Mouse (Mus musculus) lung, embryonic 16.5 days (tissue): ENCODE measurements at regions not wholly inside any gene's neighbourhood (a gene's known extent, or its start where the extent isn't known, plus 50 kb on each side); places are given as distances from the start of the nearest gene placed in this dataset.
A peak's percentile ranks its signal among the peaks of the same experiment; 100 is the strongest.

Source experiments
- ATAC-seq: fragments of 200-750 bp; cut with Nextera tagmentation; 2 replicates; pipeline ENCODE4 v1.8.0; 2017; ENCODE audit warnings: low read depth, mild to moderate bottlenecking, moderate library complexity
- H3K27ac ChIP-seq: fragments of 300-500 bp; sonication (generic); 2 replicates; pipeline ENCODE4 v1.5.1; 2014; ENCODE audit warnings: mild to moderate bottlenecking, control low read depth, low read length
- H3K27me3 ChIP-seq: fragments of 300-500 bp; sonication (generic); 2 replicates; pipeline ENCODE4 v1.6.1; 2014; ENCODE audit warnings: low read depth, low read length, mixed read lengths; ENCODE audit not compliant: control insufficient read depth, insufficient read depth
- H3K36me3 ChIP-seq: fragments of 300-500 bp; sonication (generic); 2 replicates; pipeline ENCODE4 v1.6.1; 2014; ENCODE audit warnings: low read length; ENCODE audit not compliant: control insufficient read depth, insufficient read depth
- H3K4me1 ChIP-seq: fragments of 300-500 bp; sonication (generic); replicated peaks from 2 replicates; pipeline ENCODE4 v1.6.1; 2014; ENCODE audit warnings: low read length, mixed read lengths; ENCODE audit not compliant: control insufficient read depth, insufficient read depth
- H3K4me2 ChIP-seq: fragments of 300-500 bp; sonication (generic); 2 replicates; pipeline ENCODE4 v1.6.1; 2014; ENCODE audit warnings: low read depth, low read length, control low read depth
- H3K4me3 ChIP-seq: fragments of 300-500 bp; sonication (generic); 2 replicates; pipeline ENCODE4 v1.5.1; 2014; ENCODE audit warnings: mild to moderate bottlenecking, low read length, control low read depth
- H3K9ac ChIP-seq: fragments of 300-500 bp; sonication (generic); 2 replicates; pipeline ENCODE4 v1.6.1; 2014; ENCODE audit warnings: low read length, control low read depth
- H3K9me3 ChIP-seq: fragments of 300-500 bp; sonication (generic); 2 replicates; pipeline ENCODE4 v1.6.1; 2016; ENCODE audit warnings: low read length; ENCODE audit not compliant: control insufficient read depth
- WGBS: fragments of 180-500 bp; shearing (Covaris S2); extraction: QIAGEN DNeasy Blood & Tissue Kit; methylation state at CpG from one replicate; pipeline ENCODE4 v1.1.7; 2014; 5-methylcytosine and 5-hydroxymethylcytosine counted together

GRCm38 (mm10) chr13:28492015-28492414 is 234.7 kb downstream of the Gm11361 start:
- H3K27me3 ChIP-seq, result no peaks in the 10 kb centered on the region
- H3K4me1 ChIP-seq, result peaks cover 8% of the 10 kb centered on the region
- no peak overlapping the region for H3K9ac ChIP-seq
- H3K9me3 ChIP-seq, result no peaks in the 10 kb centered on the region
- no peaks in the 10 kb centered on the region for H3K36me3 ChIP-seq
- WGBS, result 73% methylated on average over 2 of the region's 2 CpGs
- H3K27ac ChIP-seq, result no peak overlapping the region
- H3K4me3 ChIP-seq, result no peak overlapping the region
- H3K4me2 ChIP-seq, result no peak overlapping the region
- ATAC-seq, result no peak

GRCm38 (mm10) chr13:28483727-28484126 is 226.4 kb downstream of the Gm11361 start:
- peak overlapping the region; percentile 7; the same call in 1 of the 2 replicates for H3K27ac ChIP-seq
- no peak overlapping the region for H3K4me3 ChIP-seq
- no peaks in the 10 kb centered on the region for H3K27me3 ChIP-seq
- H3K36me3 ChIP-seq, result no peaks in the 10 kb centered on the region
- 69% methylated on average over 3 of the region's 3 CpGs for WGBS
- no peak overlapping the region for H3K9ac ChIP-seq
- no peak for ATAC-seq
- 0 out of 2 replicates have a peak, but pooled peaks cover 4% of the 10 kb centered on the region for H3K4me1 ChIP-seq
- no peak overlapping the region for H3K4me2 ChIP-seq
- no peaks in the 10 kb centered on the region for H3K9me3 ChIP-seq

- no peak overlapping the region for H3K9ac ChIP-seq
- no peak overlapping the region for H3K27ac ChIP-seq
- WGBS, result 61% methylated on average over 7 of the region's 7 CpGs
- no peak overlapping the region for H3K4me2 ChIP-seq
- H3K4me1 ChIP-seq, result 0 out of 2 replicates have a peak, but pooled peaks cover 4% of the 10 kb centered on the region
- peak; percentile 76; the same call in 1 of the 2 replicates for ATAC-seq
- no peak overlapping the region for H3K4me3 ChIP-seq
- no peaks in the 10 kb centered on the region for H3K9me3 ChIP-seq
- H3K27me3 ChIP-seq, result no peaks in the 10 kb centered on the region
- no peaks in the 10 kb centered on the region for H3K36me3 ChIP-seq
Observed at GRCm38 (mm10) chr13:28481224-28481965, 224.1 kb downstream of the Gm11361 start.

- Histone ChIP-seq H3K27me3 (no peaks in the 10 kb centered on the region), H3K4me3 (no peak overlapping the region), H3K4me1 (no peaks in the 10 kb centered on the region), H3K27ac (no peak overlapping the region), H3K36me3 (no peaks in the 10 kb centered on the region), H3K4me2 (no peak overlapping the region), H3K9me3 (no peaks in the 10 kb centered on the region), H3K9ac (no peak overlapping the region)
- ATAC-seq, result no peak
- 77% methylated on average over 2 of the region's 2 CpGs for WGBS
Observed at GRCm38 (mm10) chr13:28466151-28466550, 208.8 kb downstream of the Gm11361 start.

GRCm38 (mm10) chr13:28465187-28465880 is 208.0 kb downstream of the Gm11361 start:
- H3K4me1 ChIP-seq, result no peaks in the 10 kb centered on the region
- H3K9me3 ChIP-seq, result no peaks in the 10 kb centered on the region
- H3K4me3 ChIP-seq, result no peak overlapping the region
- H3K4me2 ChIP-seq, result no peak overlapping the region
- H3K36me3 ChIP-seq, result no peaks in the 10 kb centered on the region
- H3K9ac ChIP-seq, result no peak overlapping the region
- no peak for ATAC-seq
- H3K27me3 ChIP-seq, result no peaks in the 10 kb centered on the region
- H3K27ac ChIP-seq, result no peak overlapping the region
- WGBS, result 50% methylated on average over 2 of the region's 2 CpGs

GRCm38 (mm10) chr13:28461281-28461680 is 204.0 kb downstream of the Gm11361 start:
- 82% methylated on average over 10 of the region's 10 CpGs for WGBS
- no peak overlapping the region for H3K4me3 ChIP-seq
- ATAC-seq, result no peak

GRCm38 (mm10) chr13:28457403-28457802 is 200.1 kb downstream of the Gm11361 start:
- Histone ChIP-seq H3K4me1 (no peaks in the 10 kb centered on the region), H3K9ac (no peak overlapping the region), H3K9me3 (no peaks in the 10 kb centered on the region), H3K27me3 (no peaks in the 10 kb centered on the region), H3K4me2 (no peak overlapping the region), H3K36me3 (no peaks in the 10 kb centered on the region), H3K4me3 (no peak overlapping the region), H3K27ac (no peak overlapping the region)
- 87% methylated on average over 3 of the region's 3 CpGs for WGBS
- ATAC-seq, result no peak

More at GRCm38 (mm10) chr13:28461281-28461680, 204.0 kb downstream of the Gm11361 start:
- Histone ChIP-seq H3K9ac (no peak overlapping the region), H3K9me3 (no peaks in the 10 kb centered on the region), H3K4me1 (no peaks in the 10 kb centered on the region), H3K27me3 (no peaks in the 10 kb centered on the region), H3K36me3 (no peaks in the 10 kb centered on the region), H3K27ac (no peak overlapping the region), H3K4me2 (no peak overlapping the region)

GRCm38 (mm10) chr13:28455878-28456277 is 198.6 kb downstream of the Gm11361 start:
- ATAC-seq, result no peak
- 85% methylated on average over 3 of the region's 3 CpGs for WGBS
- H3K4me1 ChIP-seq, result no peaks in the 10 kb centered on the region
- H3K4me3 ChIP-seq, result no peak overlapping the region
- H3K9ac ChIP-seq, result no peak overlapping the region
- no peaks in the 10 kb centered on the region for H3K27me3 ChIP-seq
- H3K4me2 ChIP-seq, result no peak overlapping the region
- H3K36me3 ChIP-seq, result no peaks in the 10 kb centered on the region
- no peak overlapping the region for H3K27ac ChIP-seq
- H3K9me3 ChIP-seq, result no peaks in the 10 kb centered on the region

- Histone ChIP-seq H3K9me3 (no peaks in the 10 kb centered on the region), H3K27ac (no peak overlapping the region), H3K4me2 (no peak overlapping the region), H3K4me3 (no peak overlapping the region), H3K27me3 (no peaks in the 10 kb centered on the region), H3K9ac (no peak overlapping the region), H3K36me3 (no peaks in the 10 kb centered on the region), H3K4me1 (no peaks in the 10 kb centered on the region)
- WGBS, result 70% methylated on average over 10 of the region's 10 CpGs
- no peak for ATAC-seq
Observed at GRCm38 (mm10) chr13:28455016-28455415, 197.7 kb downstream of the Gm11361 start.
